10 mouse cellular contexts compared by ENCODE assay signal in the genomic region with DNA sequence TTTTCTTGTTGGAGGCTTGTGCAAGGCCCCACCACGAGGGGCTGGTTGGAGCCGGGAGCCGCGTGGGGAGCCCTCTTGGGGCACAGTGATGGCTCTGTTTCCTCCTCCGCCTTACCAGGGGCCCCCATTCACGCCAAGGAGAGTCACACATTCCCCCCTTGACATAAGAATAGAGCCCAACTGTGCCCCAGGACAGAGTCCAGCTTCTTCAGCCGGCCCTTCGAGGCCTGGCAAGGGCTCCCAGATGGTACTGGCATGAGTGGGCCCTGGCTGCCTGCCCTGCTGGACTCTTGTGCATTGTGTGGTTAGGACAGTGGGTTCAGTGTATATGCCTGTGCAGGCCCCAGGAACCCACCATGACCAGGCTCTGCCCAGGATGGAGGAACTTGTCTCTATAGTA.
DNase-seq lines count a peak whose midpoint lies in the region; ATAC-seq and TF ChIP-seq lines count a peak whose summit lies in the region.
"Had no signal": no experiment of that assay in that cellular context is flagged by ENCODE, and none has a peak within 500 bp of the region (broad histone marks: within the 10 kb centered on the region; RNA-seq: fewer than 3 reads in every experiment).

No protein-coding gene starts in this region.

- no peak for TF ChIP-seq CTCF in cerebellum, adult 2 months (IDR thresholded peaks at IDR 0.05; ENCODE audit: borderline replicate concordance, insufficient read depth, low read depth, low read length)
- peak; percentile 48 for TF ChIP-seq CTCF in layer of hippocampus, adult 2 months (conservative IDR thresholded peaks at IDR 0.05)
- TF ChIP-seq CTCF in lung, adult 2 months (IDR thresholded peaks at IDR 0.05; ENCODE audit: insufficient read depth, low read length) = no peak

- peak; percentile 82 for ATAC-seq in hindbrain, embryonic 15.5 days (ENCODE audit: low FRiP score, low read depth)
- ATAC-seq in hindbrain, embryonic 12.5 days (ENCODE audit: low FRiP score) = no peak
- ATAC-seq: liver, embryonic 12.5 days had no signal

- H3K36me3 ChIP-seq in hindbrain, embryonic 15.5 days = no peaks in the 10 kb centered on the region
- H3K36me3 ChIP-seq in hindbrain, embryonic 12.5 days = no peaks in the 10 kb centered on the region
- H3K36me3 ChIP-seq: liver, embryonic 12.5 days; midbrain, embryonic 12.5 days had no signal

- 0 out of 2 replicates have a peak, but pooled peaks cover 3% of the 10 kb centered on the region for H3K4me1 ChIP-seq in hindbrain, embryonic 15.5 days (replicated peaks)
- H3K4me1 ChIP-seq in hindbrain, embryonic 12.5 days = peaks cover 5% of the 10 kb centered on the region
- peaks cover 12% of the 10 kb centered on the region for H3K4me1 ChIP-seq in cerebellum, adult 2 months (ENCODE audit: control insufficient read depth, insufficient read depth, low read length)
- H3K4me1 ChIP-seq in lung, adult 2 months (ENCODE audit: control insufficient read depth, insufficient read depth, low read length) = peaks cover 2% of the 10 kb centered on the region; the same call in 1 of the 2 replicates
- H3K4me1 ChIP-seq: liver, embryonic 12.5 days; midbrain, embryonic 12.5 days had no signal

- H3K4me2 ChIP-seq in hindbrain, embryonic 15.5 days = no peak overlapping the region
- no peak overlapping the region for H3K4me2 ChIP-seq in hindbrain, embryonic 12.5 days (replicated peaks)
- H3K4me2 ChIP-seq: liver, embryonic 12.5 days; midbrain, embryonic 12.5 days had no signal

- H3K4me3 ChIP-seq in hindbrain, embryonic 15.5 days = no peak overlapping the region
- no peak overlapping the region for H3K4me3 ChIP-seq in hindbrain, embryonic 12.5 days
- H3K4me3 ChIP-seq in cerebellum, adult 2 months (replicated peaks; ENCODE audit: insufficient read depth, low read depth, low read length) = no peak overlapping the region
- H3K4me3 ChIP-seq in layer of hippocampus, adult 2 months = no peak overlapping the region
- H3K4me3 ChIP-seq in lung, adult 2 months (replicated peaks; ENCODE audit: extremely low read depth, low read depth, low read length) = no peak overlapping the region
- H3K4me3 ChIP-seq: liver, embryonic 12.5 days; midbrain, embryonic 12.5 days had no signal

- H3K27ac ChIP-seq in hindbrain, embryonic 15.5 days (replicated peaks) = no peak overlapping the region
- H3K27ac ChIP-seq in hindbrain, embryonic 12.5 days = no peak overlapping the region
- no peak overlapping the region for H3K27ac ChIP-seq in cerebellum, adult 2 months (ENCODE audit: insufficient read depth, low read length)
- H3K27ac ChIP-seq in layer of hippocampus, adult 2 months = peak overlapping the region; percentile 56
- H3K27ac ChIP-seq: liver, embryonic 12.5 days; midbrain, embryonic 12.5 days had no signal

- TF ChIP-seq POLR2A in cerebellum, adult 2 months (IDR thresholded peaks at IDR 0.05; ENCODE audit: borderline replicate concordance, insufficient read depth, low read length) = no peak
- no peak for TF ChIP-seq POLR2A in lung, adult 2 months (IDR thresholded peaks at IDR 0.05; ENCODE audit: borderline replicate concordance, extremely low read depth, low read depth, low read length)

- peak; percentile 52 to 67 for DNase-seq in cerebellum, adult 2 months
- DNase-seq in layer of hippocampus, adult 2 months (ENCODE audit: low spot score in 2 of 2) = peak; percentile 54 to 75
- peak; percentile 23 to 53 for DNase-seq in right cerebral cortex, adult 2 months (ENCODE audit: low spot score in 2 of 2)
- no peak for DNase-seq in urinary bladder, adult 2 months (ENCODE audit: low spot score)
- no peak for DNase-seq in lung, adult 2 months
- DNase-seq in natural killer cell, adult 2 months (ENCODE audit: low spot score in 2 of 2) = no peak

- H3K9me3 ChIP-seq in hindbrain, embryonic 15.5 days = no peaks in the 10 kb centered on the region
- 0 out of 2 replicates have a peak, but pooled peaks cover 3% of the 10 kb centered on the region for H3K9me3 ChIP-seq in hindbrain, embryonic 12.5 days (replicated peaks)
- H3K9me3 ChIP-seq: midbrain, embryonic 12.5 days had no signal

- WGBS in hindbrain, embryonic 15.5 days = 85% methylated on average over 8 of the region's 8 CpGs
- 87% methylated on average over 8 of the region's 8 CpGs for WGBS in hindbrain, embryonic 12.5 days
- WGBS in cerebellum, adult 2 months = 43% methylated on average over 8 of the region's 8 CpGs
- 82% methylated on average over 8 of the region's 8 CpGs for WGBS in lung, adult 2 months

- no peaks in the 10 kb centered on the region for H3K27me3 ChIP-seq in hindbrain, embryonic 15.5 days
- H3K27me3 ChIP-seq in hindbrain, embryonic 12.5 days = no peaks in the 10 kb centered on the region
- no peaks in the 10 kb centered on the region for H3K27me3 ChIP-seq in cerebellum, adult 2 months (ENCODE audit: control insufficient read depth, insufficient read depth, low read length)
- H3K27me3 ChIP-seq: liver, embryonic 12.5 days; midbrain, embryonic 12.5 days had no signal

- H3K9ac ChIP-seq in hindbrain, embryonic 15.5 days = no peak overlapping the region
- H3K9ac ChIP-seq in hindbrain, embryonic 12.5 days = no peak overlapping the region
- H3K9ac ChIP-seq: liver, embryonic 12.5 days; midbrain, embryonic 12.5 days had no signal

Comparison
In these comparisons a context has a peak if more than half of its experiments do, and no peak if none do; other contexts are left out.
1. DNase-seq: peak in cerebellum, adult 2 months (2 of 2), layer of hippocampus, adult 2 months (2 of 2) and right cerebral cortex, adult 2 months (2 of 2); none in urinary bladder, adult 2 months (single experiment), lung, adult 2 months (single experiment) and natural killer cell, adult 2 months (0 of 2).